Mouse (Mus musculus) lung, adult 2 months (tissue): Measurements from ENCODE around the gene Ube3a.

Experiments used
- CTCF ChIP-seq: fragments of 200-500 bp; IDR thresholded peaks from 2 replicates; pipeline ENCODE4 v1.5.1; 2011; ENCODE audit warnings: mild to moderate bottlenecking, low read length, control low read depth; ENCODE audit not compliant: insufficient read depth
- POLR2A ChIP-seq: fragments of 200-500 bp; IDR thresholded peaks from 2 replicates; pipeline ENCODE4 v1.6.1; 2011; ENCODE audit warnings: low read depth, mild to moderate bottlenecking, control low read depth, low read length, borderline replicate concordance; ENCODE audit errors: extremely low read depth

DNA sequence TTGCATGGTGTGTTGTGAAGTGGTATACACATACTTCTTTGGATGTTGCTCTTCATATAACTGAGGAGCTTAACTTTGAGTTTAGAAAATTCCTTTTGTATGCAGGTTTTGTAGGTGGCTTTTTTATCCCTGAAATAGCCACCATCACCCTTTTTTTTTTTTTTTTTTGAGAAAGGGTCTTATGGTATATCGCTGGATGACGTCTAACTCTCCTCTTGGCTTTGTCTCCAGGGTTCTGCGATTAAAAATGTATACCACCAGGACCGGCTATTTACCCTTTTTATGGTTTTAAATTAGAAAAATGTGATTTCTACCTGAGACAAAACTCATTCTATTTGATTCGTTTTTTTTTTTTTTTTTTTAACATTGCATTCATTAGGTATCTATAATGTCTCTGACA lies 2.2 kb downstream of the Ube3a start:
- TF ChIP-seq CTCF, result no peak
- no peak for TF ChIP-seq POLR2A
